Comparison of ENCODE assay signal across 9 mouse cellular contexts in genomic region chr5:138757135-138757534, GRCm38 (mm10). TPM values are rescaled to one million over a fixed set of nuclear protein-coding genes. Genes with fewer than 3 reads are reported as not detected.
DNase-seq lines count a peak whose midpoint lies in the region; ATAC-seq and TF ChIP-seq lines count a peak whose summit lies in the region.
"Had no signal": no experiment of that assay in that cellular context is flagged by ENCODE, and none has a peak within 500 bp of the region (broad histone marks: within the 10 kb centered on the region; RNA-seq: fewer than 3 reads in every experiment).

No protein-coding gene starts in this region.

- 0 out of 2 replicates have a peak overlapping the region, but pooled peaks have one; percentile 22 for H3K27ac ChIP-seq in lung, embryonic 15.5 days
- H3K27ac ChIP-seq in lung, postnatal 0 days (ENCODE audit: low read length), result no peak overlapping the region
- peak overlapping the region; percentile 92 for H3K27ac ChIP-seq in hindbrain, embryonic 10.5 days
- peak overlapping the region; percentile 71 for H3K27ac ChIP-seq in liver, embryonic 16.5 days (ENCODE audit: low read length)
- H3K27ac ChIP-seq in stomach, embryonic 15.5 days, result peak overlapping the region; percentile 73

- WGBS in lung, embryonic 15.5 days, result 54% methylated on average over 6 of the region's 6 CpGs
- 55% methylated on average over 6 of the region's 6 CpGs for WGBS in lung, postnatal 0 days
- 68% methylated on average over 6 of the region's 6 CpGs for WGBS in hindbrain, embryonic 10.5 days
- WGBS in liver, embryonic 16.5 days (ENCODE audit: insufficient replicate concordance), result 49% methylated on average over 6 of the region's 6 CpGs
- 60% methylated on average over 6 of the region's 6 CpGs for WGBS in stomach, embryonic 15.5 days

- H3K9ac ChIP-seq in lung, embryonic 15.5 days, result peak overlapping the region; percentile 14; the same call in 1 of the 2 replicates
- no peak overlapping the region for H3K9ac ChIP-seq in lung, postnatal 0 days (replicated peaks; ENCODE audit: low read depth)
- H3K9ac ChIP-seq in liver, embryonic 16.5 days (ENCODE audit: low read depth, low read length), result no peak overlapping the region
- no peak overlapping the region for H3K9ac ChIP-seq in stomach, embryonic 15.5 days

- intact Hi-C loops in gastrocnemius, postnatal 14 days (cut with DNase I; ENCODE audit: low total_unique reads), result no loop called here

- peaks cover 44% of the 10 kb centered on the region for H3K4me1 ChIP-seq in lung, embryonic 15.5 days
- peaks cover 5% of the 10 kb centered on the region; the same call in 1 of the 2 replicates for H3K4me1 ChIP-seq in lung, postnatal 0 days (ENCODE audit: insufficient read depth, low read depth, low read length)
- H3K4me1 ChIP-seq in hindbrain, embryonic 10.5 days (replicated peaks), result peaks cover 76% of the 10 kb centered on the region
- no peaks in the 10 kb centered on the region; the same call in 1 of the 2 replicates for H3K4me1 ChIP-seq in liver, embryonic 16.5 days (ENCODE audit: control insufficient read depth, low read depth, low read length)
- H3K4me1 ChIP-seq in stomach, embryonic 15.5 days, result peaks cover 28% of the 10 kb centered on the region

- peaks cover 49% of the 10 kb centered on the region for H3K27me3 ChIP-seq in lung, embryonic 15.5 days
- H3K27me3 ChIP-seq in lung, postnatal 0 days (replicated peaks; ENCODE audit: insufficient read depth, low read length), result peaks cover 11% of the 10 kb centered on the region
- H3K27me3 ChIP-seq in hindbrain, embryonic 10.5 days (ENCODE audit: insufficient read depth, poor library complexity, severe bottlenecking), result peaks cover 68% of the 10 kb centered on the region
- H3K27me3 ChIP-seq in liver, embryonic 16.5 days (ENCODE audit: control insufficient read depth, insufficient read depth, low read depth, low read length), result peaks cover 33% of the 10 kb centered on the region
- peaks cover 10% of the 10 kb centered on the region; the same call in 1 of the 2 replicates for H3K27me3 ChIP-seq in stomach, embryonic 15.5 days (replicated peaks)

- TF ChIP-seq EP300 in lung, postnatal 0 days (IDR thresholded peaks at IDR 0.05), result no peak

- H3K4me2 ChIP-seq in lung, embryonic 15.5 days, result peak overlapping the region; percentile 97
- H3K4me2 ChIP-seq in lung, postnatal 0 days (replicated peaks; ENCODE audit: low read depth, low read length), result no peak overlapping the region
- peak overlapping the region; percentile 38 for H3K4me2 ChIP-seq in liver, embryonic 16.5 days (ENCODE audit: low read depth, low read length)
- peak overlapping the region; percentile 95 for H3K4me2 ChIP-seq in stomach, embryonic 15.5 days

- ATAC-seq in lung, embryonic 15.5 days (ENCODE audit: borderline replicate concordance, extremely low read depth, low FRiP score, low TSS enrichment), result no peak
- no peak for ATAC-seq in lung, postnatal 0 days
- ATAC-seq in liver, embryonic 16.5 days (ENCODE audit: low read depth), result no peak
- no peak for ATAC-seq in stomach, embryonic 15.5 days (ENCODE audit: insufficient read depth, low FRiP score, low read depth)

- H3K4me3 ChIP-seq in lung, embryonic 15.5 days, result peak overlapping the region; percentile 3; the same call in 1 of the 2 replicates
- H3K4me3 ChIP-seq in lung, postnatal 0 days (ENCODE audit: low read depth, low read length), result no peak overlapping the region
- peak overlapping the region; percentile 79 for H3K4me3 ChIP-seq in hindbrain, embryonic 10.5 days
- H3K4me3 ChIP-seq in liver, embryonic 16.5 days (ENCODE audit: low read depth, low read length), result peak overlapping the region; percentile 20
- peak overlapping the region; percentile 70 for H3K4me3 ChIP-seq in stomach, embryonic 15.5 days (replicated peaks)

- DNase-seq in lung, postnatal 0 days (ENCODE audit: low spot score), result no peak
- DNase-seq in hindbrain, embryonic 10.5 days (ENCODE audit: low spot score), result no peak
- DNase-seq in thymus, postnatal 10 days (ENCODE audit: low spot score in 2 of 2), result no peak
- no peak for DNase-seq in cerebellum, postnatal 4 days (ENCODE audit: low spot score in 2 of 2)
- DNase-seq in gastrocnemius, postnatal 14 days, result no peak

- no peak for TF ChIP-seq CTCF in lung, postnatal 0 days (IDR thresholded peaks at IDR 0.05)

- H3K36me3 ChIP-seq in lung, embryonic 15.5 days, result no peaks in the 10 kb centered on the region
- H3K36me3 ChIP-seq in lung, postnatal 0 days (ENCODE audit: insufficient read depth, low read length), result no peaks in the 10 kb centered on the region
- H3K36me3 ChIP-seq in hindbrain, embryonic 10.5 days, result peaks cover 24% of the 10 kb centered on the region
- no peaks in the 10 kb centered on the region for H3K36me3 ChIP-seq in liver, embryonic 16.5 days (ENCODE audit: control insufficient read depth, insufficient read depth)
- H3K36me3 ChIP-seq in stomach, embryonic 15.5 days, result no peaks in the 10 kb centered on the region

- H3K9me3 ChIP-seq in lung, embryonic 15.5 days, result no peaks in the 10 kb centered on the region
- no peaks in the 10 kb centered on the region for H3K9me3 ChIP-seq in lung, postnatal 0 days (ENCODE audit: low read length)
- H3K9me3 ChIP-seq in hindbrain, embryonic 10.5 days, result no peaks in the 10 kb centered on the region
- no peaks in the 10 kb centered on the region for H3K9me3 ChIP-seq in liver, embryonic 16.5 days (replicated peaks; ENCODE audit: control insufficient read depth, low read length)
- H3K9me3 ChIP-seq in stomach, embryonic 15.5 days, result no peaks in the 10 kb centered on the region

RNA-seq across cellular contexts. Expression of gene Fam20c, which starts 2.8 kb away (rescaled TPM):
- polyA plus RNA-seq in lung, embryonic 15.5 days (2015; fragmentation: Nextera tagmentation; extraction: Ambion mirVana), result 6.1 and 6.2 TPM in 2 replicates
- polyA plus RNA-seq in lung, postnatal 0 days (2015; fragmentation: Nextera tagmentation; extraction: Ambion mirVana), result 4.9 and 5.6 TPM in 2 replicates
- 10.9 and 24.0 TPM in 2 replicates for polyA plus RNA-seq in hindbrain, embryonic 10.5 days (2016; fragmentation: Nextera tagmentation; extraction: Ambion mirVana)
- polyA plus RNA-seq in liver, embryonic 16.5 days (2015; fragmentation: Nextera tagmentation; extraction: Ambion mirVana), result 7.4 and 10.8 TPM in 2 replicates
- polyA plus RNA-seq in stomach, embryonic 15.5 days (2015; fragmentation: Nextera tagmentation; extraction: Ambion mirVana), result 11.8 and 11.9 TPM in 2 replicates
- 10 to 100 TPM; 13.6 to 31.5 TPM for total RNA-seq in gastrocnemius, postnatal 14 days (2021)
- total RNA-seq: MEL had no signal
